8 mouse cellular contexts compared by ENCODE assay signal in the genomic region with DNA sequence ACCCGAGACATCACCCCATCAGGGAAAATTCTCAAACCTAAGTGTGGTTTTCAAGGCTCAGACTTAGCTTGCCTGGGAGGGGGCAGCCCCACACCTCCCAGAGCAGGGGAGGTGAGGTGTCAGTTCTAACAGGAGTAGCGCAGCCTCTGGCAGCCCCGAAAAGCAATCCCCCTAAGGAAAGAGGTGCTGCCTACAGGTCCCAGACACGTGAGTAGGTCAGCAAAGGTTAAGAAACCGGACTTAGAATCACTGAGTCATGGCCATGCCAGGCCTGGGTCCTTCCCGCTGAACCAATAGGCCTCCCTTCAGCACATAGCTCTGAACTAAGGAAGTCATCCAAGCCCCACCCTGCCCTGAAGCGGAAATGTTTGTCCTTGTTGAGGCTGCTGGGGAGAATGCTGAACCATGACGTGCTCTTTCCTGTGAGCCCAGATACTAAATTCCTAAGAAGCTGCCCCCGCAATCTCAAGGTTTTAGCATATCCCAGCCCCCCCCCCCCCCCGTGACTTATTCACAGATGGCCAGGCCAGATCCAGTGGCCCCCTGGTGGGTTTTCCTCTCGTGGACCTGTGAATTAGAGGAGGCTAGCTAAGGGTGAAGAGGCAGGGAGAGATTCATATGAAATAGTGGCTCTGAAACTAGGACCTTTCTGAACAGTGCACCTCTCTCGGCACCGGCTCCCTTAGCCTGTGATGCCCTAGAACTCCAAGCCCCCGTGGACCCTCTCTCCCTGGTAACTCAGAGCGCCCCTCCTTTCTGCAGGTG. TPM values are rescaled to one million over a fixed set of nuclear protein-coding genes. Genes with fewer than 3 reads are reported as not detected.
DNase-seq lines count a peak whose midpoint lies in the region; ATAC-seq and TF ChIP-seq lines count a peak whose summit lies in the region.

No protein-coding gene starts in this region.

- H3K4me2 ChIP-seq in hindbrain, embryonic 16.5 days (ENCODE audit: low read length), result no peak overlapping the region
- peak overlapping the region; percentile 38 for H3K4me2 ChIP-seq in liver, embryonic 11.5 days

- intact Hi-C loops in left cerebral cortex, adult 2 months (cut with DNase I), result no loop called here

- no peaks in the 10 kb centered on the region for H3K9me3 ChIP-seq in hindbrain, embryonic 16.5 days (ENCODE audit: control insufficient read depth, low read length)
- H3K9me3 ChIP-seq in liver, embryonic 11.5 days (ENCODE audit: control insufficient read depth, low read length), result no peaks in the 10 kb centered on the region

- DNase-seq in left cerebral cortex, adult 2 months (ENCODE audit: extremely low spot score in 1 of 2, low spot score in 2 of 2), result no peak
- DNase-seq in left cerebral cortex, adult 8-10 months (ENCODE audit: low spot score in 2 of 2), result no peak
- peak; percentile 73 for DNase-seq in adrenal gland, postnatal 10 days
- peak; percentile 75 to 79 for DNase-seq in gastrocnemius, adult 8-10 months (ENCODE audit: low spot score in 2 of 2)
- DNase-seq in liver, embryonic 11.5 days (ENCODE audit: low spot score), result peak; percentile 47
- DNase-seq in thymus, postnatal 36 days, result peak; percentile 71 to 77

- ATAC-seq in hindbrain, embryonic 16.5 days, result peak; percentile 22; the same call in 1 of the 2 replicates
- peak; percentile 51 for ATAC-seq in liver, embryonic 11.5 days (replicated peaks; ENCODE audit: low FRiP score)
- peak; percentile 64 for ATAC-seq in monocyte, adult 5-6 weeks (replicated peaks; ENCODE audit: insufficient number of reproducible peaks, low FRiP score, low TSS enrichment, poor library complexity, severe bottlenecking)

- 45% methylated on average over 15 of the region's 15 CpGs for WGBS in hindbrain, embryonic 16.5 days
- WGBS in liver, embryonic 11.5 days, result 38% methylated on average over 15 of the region's 15 CpGs

- no peaks in the 10 kb centered on the region for H3K27me3 ChIP-seq in hindbrain, embryonic 16.5 days (replicated peaks; ENCODE audit: control insufficient read depth, insufficient read depth, low read length)
- H3K27me3 ChIP-seq in liver, embryonic 11.5 days (replicated peaks; ENCODE audit: control insufficient read depth, insufficient read depth, low read length), result no peaks in the 10 kb centered on the region

- peaks cover 23% of the 10 kb centered on the region for H3K36me3 ChIP-seq in hindbrain, embryonic 16.5 days (ENCODE audit: control insufficient read depth, insufficient read depth, low read length)
- peaks cover 7% of the 10 kb centered on the region; the same call in 1 of the 2 replicates for H3K36me3 ChIP-seq in liver, embryonic 11.5 days (ENCODE audit: control insufficient read depth, insufficient read depth, low read length)

- no peak overlapping the region for H3K4me3 ChIP-seq in left cerebral cortex, adult 2 months
- no peak overlapping the region for H3K4me3 ChIP-seq in hindbrain, embryonic 16.5 days (ENCODE audit: low read length)
- H3K4me3 ChIP-seq in liver, embryonic 11.5 days (ENCODE audit: low read depth, low read length), result no peak overlapping the region

- H3K4me1 ChIP-seq in hindbrain, embryonic 16.5 days (ENCODE audit: control insufficient read depth, insufficient read depth, low read depth, low read length), result peaks cover 15% of the 10 kb centered on the region
- peaks cover 31% of the 10 kb centered on the region for H3K4me1 ChIP-seq in liver, embryonic 11.5 days (replicated peaks; ENCODE audit: control insufficient read depth, insufficient read depth, low read length)

- H3K27ac ChIP-seq in left cerebral cortex, adult 2 months, result peak overlapping the region; percentile 98
- H3K27ac ChIP-seq in hindbrain, embryonic 16.5 days (ENCODE audit: low read depth, low read length), result peak overlapping the region; percentile 79
- peak overlapping the region; percentile 47 for H3K27ac ChIP-seq in liver, embryonic 11.5 days (ENCODE audit: low read depth, low read length)

- peak overlapping the region; percentile 65 for H3K9ac ChIP-seq in hindbrain, embryonic 16.5 days (ENCODE audit: low read depth, low read length)
- H3K9ac ChIP-seq in liver, embryonic 11.5 days (ENCODE audit: low read depth, low read length), result peak overlapping the region; percentile 50; the same call in 1 of the 2 replicates

- TF ChIP-seq CTCF in left cerebral cortex, adult 2 months (IDR thresholded peaks at IDR 0.05), result no peak

RNA-seq across cellular contexts. Expression of a gene that starts 0.5 kb away (rescaled TPM):
- total RNA-seq in left cerebral cortex, adult 2 months (2021), result not detected
- total RNA-seq in left cerebral cortex, adult 8-10 months (2022), result not detected
- total RNA-seq in adrenal gland, postnatal 10 days (2021), result not detected
- total RNA-seq in gastrocnemius, adult 8-10 months (2022), result not detected
- 1.5 and 1.8 TPM in 2 replicates for polyA plus RNA-seq in hindbrain, embryonic 16.5 days (2015; fragmentation: Nextera tagmentation; extraction: Ambion mirVana)
- not detected in 2 replicates for polyA plus RNA-seq in liver, embryonic 11.5 days (2014; fragmentation: Nextera tagmentation; extraction: Ambion mirVana)
- 3.4 TPM in 1 of 3 replicates, not detected in the others for total RNA-seq in monocyte, adult 5-6 weeks (2017)

RNA-seq across cellular contexts. Expression of a gene that starts 0.6 kb away (rescaled TPM):
- 10 to 100 TPM; 11.5 to 13.2 TPM for total RNA-seq in left cerebral cortex, adult 2 months (2021)
- total RNA-seq in left cerebral cortex, adult 8-10 months (2022), result 10 to 100 TPM; 14.1 to 18.8 (median 17.4) TPM
- total RNA-seq in adrenal gland, postnatal 10 days (2021), result 1 to 10 TPM; 6.0 to 6.4 TPM
- total RNA-seq in gastrocnemius, adult 8-10 months (2022), result 1 to 10 TPM; 1.6 to 3.2 (median 1.8) TPM
- polyA plus RNA-seq in hindbrain, embryonic 16.5 days (2015; fragmentation: Nextera tagmentation; extraction: Ambion mirVana), result 3.9 and 4.9 TPM in 2 replicates
- 8.3 and 8.5 TPM in 2 replicates for polyA plus RNA-seq in liver, embryonic 11.5 days (2014; fragmentation: Nextera tagmentation; extraction: Ambion mirVana)
- total RNA-seq in monocyte, adult 5-6 weeks (2017), result 15.5 to 17.5 TPM (median 16.9 TPM) in 3 replicates

RNA-seq across cellular contexts. Expression of a gene that starts 7.7 kb away (rescaled TPM):
- 10 to 100 TPM; 13.7 to 19.6 TPM for total RNA-seq in left cerebral cortex, adult 2 months (2021)
- 10 to 100 TPM in 3 of 4 experiments, 1 to 10 TPM in 1; 8.0 to 14.1 (median 12.9) TPM for total RNA-seq in left cerebral cortex, adult 8-10 months (2022)
- total RNA-seq in adrenal gland, postnatal 10 days (2021), result 10 to 100 TPM in 1 of 2 experiments, 1 to 10 TPM in 1; 4.2 to 13.5 TPM
- total RNA-seq in gastrocnemius, adult 8-10 months (2022), result under 1 TPM; 0.29 to 0.89 (median 0.46) TPM
- polyA plus RNA-seq in hindbrain, embryonic 16.5 days (2015; fragmentation: Nextera tagmentation; extraction: Ambion mirVana), result 24.0 and 24.8 TPM in 2 replicates
- polyA plus RNA-seq in liver, embryonic 11.5 days (2014; fragmentation: Nextera tagmentation; extraction: Ambion mirVana), result 2.4 and 2.5 TPM in 2 replicates
- 25.5 to 56.5 TPM (median 52.2 TPM) in 3 replicates for total RNA-seq in monocyte, adult 5-6 weeks (2017)

RNA-seq across cellular contexts. Expression of a gene that starts 30.0 kb away (rescaled TPM):
- 100 to 1,000 TPM; 512 to 526 TPM for total RNA-seq in left cerebral cortex, adult 2 months (2021)
- 100 to 1,000 TPM; 561 to 608 (median 588) TPM for total RNA-seq in left cerebral cortex, adult 8-10 months (2022)
- total RNA-seq in adrenal gland, postnatal 10 days (2021), result 1,000 to 10,000 TPM; 1,173 to 1,206 TPM
- total RNA-seq in gastrocnemius, adult 8-10 months (2022), result 100 to 1,000 TPM; 486 to 610 (median 547) TPM
- polyA plus RNA-seq in hindbrain, embryonic 16.5 days (2015; fragmentation: Nextera tagmentation; extraction: Ambion mirVana), result 320 and 403 TPM in 2 replicates
- 1,349 and 1,481 TPM in 2 replicates for polyA plus RNA-seq in liver, embryonic 11.5 days (2014; fragmentation: Nextera tagmentation; extraction: Ambion mirVana)
- total RNA-seq in monocyte, adult 5-6 weeks (2017), result 970 to 1,241 TPM (median 1,065 TPM) in 3 replicates

RNA-seq across cellular contexts. Expression of a gene that starts 30.2 kb away (rescaled TPM):
- 1 to 10 TPM; 1.7 to 3.5 TPM for total RNA-seq in left cerebral cortex, adult 2 months (2021)
- total RNA-seq in left cerebral cortex, adult 8-10 months (2022), result 1 to 10 TPM; 1.4 to 3.0 (median 1.6) TPM
- total RNA-seq in adrenal gland, postnatal 10 days (2021), result 1 to 10 TPM; 5.1 to 7.8 TPM
- total RNA-seq in gastrocnemius, adult 8-10 months (2022), result under 1 TPM; 0.22 to 0.76 (median 0.69) TPM
- polyA plus RNA-seq in hindbrain, embryonic 16.5 days (2015; fragmentation: Nextera tagmentation; extraction: Ambion mirVana), result 7.8 and 9.6 TPM in 2 replicates
- polyA plus RNA-seq in liver, embryonic 11.5 days (2014; fragmentation: Nextera tagmentation; extraction: Ambion mirVana), result 1.4 and 1.8 TPM in 2 replicates
- total RNA-seq in monocyte, adult 5-6 weeks (2017), result not detected in 3 replicates

Comparison
In these comparisons a context has a peak if more than half of its experiments do, and no peak if none do; other contexts are left out.
1. DNase-seq: peak in adrenal gland, postnatal 10 days (single experiment), gastrocnemius, adult 8-10 months (2 of 2), liver, embryonic 11.5 days (single experiment) and thymus, postnatal 36 days (2 of 2); none in left cerebral cortex, adult 2 months (0 of 2) and left cerebral cortex, adult 8-10 months (0 of 2).
2. H3K27ac ChIP-seq: peak in every context shown above with its lines; median percentile 98 in left cerebral cortex, adult 2 months; 79 in hindbrain, embryonic 16.5 days; 47 in liver, embryonic 11.5 days.
3. Peak in every context shown above with its lines, with median percentiles within 50 percentile points of each other: ATAC-seq.